Mouse (Mus musculus): ENCODE measurements around the gene Tmco2.
A peak's percentile ranks its signal among the peaks of the same experiment; 100 is the strongest.

- TF ChIP-seq POLR2A (IDR thresholded peaks at IDR 0.05; ENCODE audit: low read depth, low read length), result no peak
- peak; percentile 52; the same call in 1 of the 2 replicates for TF ChIP-seq CTCF (IDR thresholded peaks at IDR 0.05; ENCODE audit: extremely low read depth, insufficient read depth, insufficient read length, insufficient replicate concordance)
These were observed 52.7 kb downstream of the Tmco2 start for GRCm38 (mm10) chr4:121056342-121056741.
